Mouse (Mus musculus) left cerebral cortex, adult 8-10 months (tissue): ENCODE measurements around the gene Mfsd10. TPM values are rescaled to one million over a fixed set of nuclear protein-coding genes. Genes with fewer than 3 reads are reported as not detected.

ENCODE experiments used
- DNase-seq, 2 experiments: peaks; one replicate each; pipeline ENCODE4 v3.0.0; 2022; ENCODE audit warnings: low spot score in 2 of 2
- total RNA-seq, 4 experiments: library from RNA; stranded (reverse); gene quantifications; 2 replicates each; pipeline ENCODE4 v1.2.4; 2022

Mfsd10 gene
- 10 to 100 TPM; 38.7 to 55.0 (median 47.0) TPM for total RNA-seq

DNA sequence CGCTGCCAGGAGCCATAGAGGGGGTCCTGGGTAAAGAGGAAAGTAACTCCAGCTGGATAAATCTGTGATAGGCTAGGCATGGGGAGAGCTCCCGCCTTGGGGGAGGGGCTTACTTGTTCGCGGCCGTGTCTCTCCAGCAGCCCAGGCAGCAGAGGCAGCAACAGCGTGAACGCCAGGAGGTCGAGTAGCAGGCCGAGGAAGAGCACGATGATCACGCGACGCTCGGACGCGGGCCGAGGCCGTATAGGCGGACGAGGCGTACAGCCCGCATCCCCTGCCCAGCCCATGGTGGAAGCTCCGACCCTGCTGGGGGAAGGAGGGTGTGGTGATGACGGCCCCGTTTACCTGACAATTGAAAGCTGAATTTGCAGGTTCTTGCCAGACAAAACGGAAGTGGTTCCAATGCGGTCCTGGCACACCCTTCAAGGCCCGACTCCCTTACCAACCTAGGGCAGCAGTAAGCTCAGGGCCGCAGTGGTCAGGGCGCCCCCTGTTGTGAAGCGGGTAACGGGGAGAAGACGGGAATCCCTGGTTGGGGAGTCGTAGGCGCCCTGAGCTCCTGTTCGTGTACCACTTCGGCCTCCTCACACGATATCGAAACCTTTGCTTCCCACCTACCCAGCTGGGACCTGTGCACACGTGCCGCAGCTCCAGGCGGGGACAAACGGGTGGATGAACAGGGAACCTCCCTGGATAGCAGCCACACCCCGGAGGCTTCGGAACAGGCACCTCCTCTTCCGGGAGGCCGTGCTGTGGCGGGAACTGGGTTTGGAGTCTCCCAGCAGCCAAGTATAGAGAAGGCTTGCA lies at the start of gene Mfsd10:
Mfsd10 (minus strand) TSS at position 732 of the 807 bp plus-strand sequence.
- DNase-seq = peak; percentile 56 to 83

DNA sequence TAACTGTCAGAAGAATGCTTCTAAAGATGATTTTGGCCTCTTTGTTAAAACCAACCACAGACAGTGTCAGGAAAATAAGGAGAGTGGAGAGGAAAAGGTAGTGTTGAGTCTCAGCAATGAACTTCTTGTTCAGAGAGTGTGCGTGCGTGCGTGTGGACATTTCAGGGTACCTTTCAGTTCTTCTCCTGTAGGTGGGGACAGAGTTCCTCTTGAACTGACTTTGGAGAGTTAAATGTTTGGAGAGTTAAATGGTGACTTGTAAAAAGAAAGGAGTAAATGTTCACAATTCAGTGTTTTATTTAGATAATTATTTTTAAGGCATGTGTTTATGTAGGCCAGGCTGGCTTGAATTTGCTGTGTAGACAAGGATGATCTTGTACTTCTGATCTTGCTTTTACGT lies 33.3 kb upstream of the Mfsd10 start:
- DNase-seq = no peak

GRCm38 (mm10) chr5:34669493-34669892 lies 32.5 kb upstream of the Mfsd10 start:
- no peak for DNase-seq

GRCm38 (mm10) chr5:34663231-34663630 lies 26.2 kb upstream of the Mfsd10 start:
- DNase-seq = no peak

DNA sequence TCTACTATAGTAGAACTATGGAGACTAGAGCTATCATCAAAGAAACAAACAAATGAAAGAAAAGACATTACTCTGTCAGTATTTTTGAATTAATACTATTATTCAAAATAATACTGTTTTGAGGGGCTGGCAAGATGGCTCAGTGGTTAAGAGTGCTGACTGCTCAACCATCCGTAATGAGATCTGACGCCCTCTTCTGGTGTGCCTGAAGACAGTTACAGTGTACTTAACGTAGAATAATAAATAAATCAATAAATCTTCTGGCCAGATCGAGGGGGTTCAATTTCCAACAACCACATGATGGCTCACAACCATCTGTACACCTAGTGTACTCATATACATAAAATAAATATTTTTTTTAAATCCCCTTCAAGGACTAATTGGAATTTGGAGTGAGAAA lies 24.9 kb upstream of the Mfsd10 start:
- DNase-seq = no peak

DNA sequence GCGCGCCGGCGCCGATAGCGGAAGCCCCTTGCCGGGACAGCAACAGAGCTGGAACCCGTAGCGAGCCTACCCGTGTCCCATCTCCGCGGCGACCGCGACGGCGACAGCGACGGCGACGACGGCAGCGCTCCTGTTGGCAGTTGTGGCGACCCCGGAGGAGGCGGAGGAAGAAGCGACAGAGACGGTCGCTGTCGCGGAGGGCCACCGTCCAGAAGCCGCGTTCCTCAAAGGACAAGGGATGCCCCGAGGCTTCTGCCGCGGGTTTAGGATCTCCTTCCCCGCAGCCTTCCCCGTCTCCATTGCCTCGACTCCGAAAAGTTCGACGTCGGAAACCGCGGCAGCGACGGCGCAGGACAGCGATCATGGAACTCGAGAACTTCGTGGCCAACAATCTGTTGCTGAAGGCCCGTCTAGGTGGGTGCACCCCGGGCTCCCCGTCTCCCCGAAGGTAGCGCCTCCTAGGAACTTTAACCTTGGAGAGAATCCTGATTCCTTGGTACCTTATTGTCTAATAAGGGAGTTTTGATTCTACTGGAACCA lies 23.6 kb upstream of the Mfsd10 start:
- DNase-seq = no peak

DNA sequence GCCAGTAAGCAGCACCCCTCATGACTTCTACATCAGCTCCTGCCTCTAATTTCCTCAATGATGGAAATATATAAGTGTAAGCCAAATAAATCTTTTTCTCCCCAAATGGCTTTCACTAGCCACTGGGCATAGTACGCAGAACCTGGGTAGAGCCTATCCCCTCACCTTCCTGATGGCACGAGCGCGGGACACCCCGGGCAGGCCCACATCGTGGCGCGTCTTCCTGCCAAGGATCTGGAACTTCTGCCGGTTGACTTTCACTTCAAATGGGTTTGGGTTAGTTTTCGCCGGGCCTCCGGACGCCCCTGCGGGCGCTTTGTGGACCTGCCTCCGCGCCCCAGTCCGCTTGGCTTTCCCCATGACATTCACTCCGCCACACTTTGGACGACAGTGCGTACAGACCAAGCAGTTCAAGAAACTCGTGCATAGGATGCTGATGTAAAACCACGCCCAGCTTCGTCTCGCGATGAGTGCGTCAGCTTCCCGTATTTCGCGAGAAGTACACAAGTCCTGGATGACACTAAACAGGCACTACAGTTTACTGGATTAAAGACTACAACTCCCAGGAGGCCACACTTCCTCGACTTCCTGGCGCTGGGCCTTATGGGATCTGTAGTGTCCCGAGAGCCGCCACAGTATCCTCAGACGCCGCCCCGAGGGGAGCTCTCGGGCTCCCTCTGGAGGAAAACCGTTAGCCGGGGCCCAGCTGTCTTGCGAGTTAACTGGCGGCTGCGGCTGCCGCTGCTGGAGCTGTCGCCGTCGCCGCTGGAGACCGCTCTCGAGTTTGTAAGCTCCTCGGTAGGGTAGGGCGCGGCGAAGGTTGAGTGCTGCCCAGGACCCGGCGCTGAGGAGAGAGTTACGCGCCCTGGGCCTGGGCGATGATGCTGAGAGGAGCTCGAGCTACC lies 22.9 kb upstream of the Mfsd10 start, which contains the start of the genes Nop14 and Grk4:
Nop14 (minus strand) TSS at position 463 of the 905 bp plus-strand sequence.
Grk4 (plus strand) TSS at position 694 of the 905 bp plus-strand sequence.
- DNase-seq = peak; percentile 95 to 100

- DNase-seq = no peak
These were observed 20.5 kb upstream of the Mfsd10 start for GRCm38 (mm10) chr5:34657556-34657955.

- no peak for DNase-seq
These were observed 17.9 kb upstream of the Mfsd10 start for GRCm38 (mm10) chr5:34654881-34655280.

- no peak for DNase-seq
These were observed 15.9 kb upstream of the Mfsd10 start for GRCm38 (mm10) chr5:34652961-34653360.

DNA sequence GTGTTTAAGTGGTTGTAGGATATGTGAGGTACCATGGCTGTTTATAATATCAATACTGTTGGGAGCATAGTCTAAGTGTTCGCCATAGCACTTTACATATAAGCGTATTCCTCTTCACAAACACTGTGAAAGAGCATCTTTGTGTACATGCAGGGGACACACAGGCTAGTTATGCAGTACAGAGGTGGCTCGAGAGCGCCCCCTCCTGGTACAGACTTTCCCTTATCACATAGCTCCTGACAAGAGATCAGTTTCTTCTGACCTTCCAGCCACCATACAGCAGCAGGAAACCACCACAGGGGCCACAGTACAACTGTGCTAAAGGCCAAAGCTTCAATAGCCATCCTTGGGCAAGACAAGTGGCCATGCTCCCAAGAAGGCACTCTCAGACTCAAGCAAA lies 10.6 kb upstream of the Mfsd10 start:
- peak in 1 of 2 experiments; percentile 40 for DNase-seq

GRCm38 (mm10) chr5:34642932-34643331 lies 5.9 kb upstream of the Mfsd10 start:
- DNase-seq = peak; percentile 13 to 64

- DNase-seq = no peak
These were observed 5.0 kb upstream of the Mfsd10 start for GRCm38 (mm10) chr5:34641991-34642390.

DNA sequence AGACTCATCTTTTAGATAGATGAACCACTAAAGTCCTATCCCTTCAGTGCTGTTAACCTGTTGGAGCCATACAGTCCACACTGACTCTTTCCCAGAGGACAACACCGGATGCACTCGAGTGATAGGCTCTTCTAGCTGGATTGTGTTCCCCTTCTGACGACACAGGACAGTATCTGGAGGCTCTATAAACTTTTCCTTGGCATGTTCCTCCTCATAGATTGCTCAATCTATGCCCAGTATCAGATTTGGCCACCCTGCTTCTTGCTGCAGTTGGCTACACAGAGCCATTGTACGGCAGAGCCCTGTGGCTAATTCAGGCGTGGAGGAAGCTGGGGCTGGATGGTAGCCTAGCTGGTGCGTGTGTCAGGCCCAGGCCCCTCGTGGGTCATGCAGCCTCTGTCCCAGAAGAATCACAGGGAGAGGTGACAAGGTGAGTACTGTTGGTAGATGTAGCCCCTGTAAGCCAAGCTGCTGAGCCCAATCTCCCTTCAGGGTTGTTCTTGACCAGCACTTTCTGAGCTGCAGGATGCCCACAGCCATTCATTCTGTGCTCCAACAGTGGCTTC lies 662 bp upstream of the Mfsd10 start:
- no peak for DNase-seq

DNA sequence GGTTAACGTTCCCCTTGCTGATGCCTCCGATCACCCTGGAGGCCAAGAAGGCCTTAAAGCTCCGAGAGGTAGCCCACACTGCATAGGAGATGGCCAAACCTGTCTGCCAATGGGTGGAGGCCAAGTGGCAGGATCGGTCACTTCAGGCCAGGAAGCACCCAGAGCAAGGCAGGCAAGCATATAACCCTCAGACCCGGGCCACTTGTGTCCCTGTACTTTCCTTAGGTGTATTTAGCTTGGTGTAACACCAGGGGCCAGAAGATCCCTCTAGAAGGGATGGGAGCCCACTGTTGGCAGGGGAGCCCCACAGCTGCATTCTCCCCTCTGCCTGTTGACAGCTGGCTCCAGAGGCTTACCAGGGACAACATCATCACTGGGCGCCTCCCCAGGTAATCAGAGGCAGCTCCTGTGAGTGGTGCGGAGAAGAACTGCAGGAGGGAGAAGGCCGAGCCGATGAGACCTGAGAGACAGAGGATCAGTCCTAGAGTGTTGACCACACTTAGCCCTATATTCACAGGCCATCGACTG lies 1.3 kb downstream of the Mfsd10 start:
- peak in 1 of 2 experiments; percentile 15 for DNase-seq

GRCm38 (mm10) chr5:34634746-34635400 lies 2.1 kb downstream of the Mfsd10 start:
- no peak for DNase-seq

GRCm38 (mm10) chr5:34633641-34634040 lies 3.4 kb downstream of the Mfsd10 start:
- no peak for DNase-seq

DNA sequence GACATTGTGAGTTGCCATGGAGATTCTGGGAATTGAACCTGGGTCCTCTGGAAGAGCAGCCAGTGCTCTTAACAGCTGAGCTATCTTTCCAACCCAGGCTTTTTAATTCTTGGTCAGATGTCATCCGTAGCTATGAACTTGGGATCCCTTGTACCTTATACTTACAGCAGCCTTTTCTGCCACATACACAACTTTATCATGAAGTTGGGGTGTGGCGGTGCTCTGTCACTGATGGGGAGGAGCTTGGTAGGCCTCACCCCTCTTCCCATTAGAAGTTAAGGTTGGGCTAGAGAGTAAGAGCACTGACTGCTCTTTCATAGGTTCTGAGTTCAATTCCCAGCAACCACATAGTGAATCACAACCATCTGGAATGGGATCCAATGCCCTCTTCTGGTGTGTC lies 4.0 kb downstream of the Mfsd10 start:
- DNase-seq = no peak

- no peak for DNase-seq
These were observed 27.0 kb downstream of the Mfsd10 start for GRCm38 (mm10) chr5:34609966-34610365.

DNA sequence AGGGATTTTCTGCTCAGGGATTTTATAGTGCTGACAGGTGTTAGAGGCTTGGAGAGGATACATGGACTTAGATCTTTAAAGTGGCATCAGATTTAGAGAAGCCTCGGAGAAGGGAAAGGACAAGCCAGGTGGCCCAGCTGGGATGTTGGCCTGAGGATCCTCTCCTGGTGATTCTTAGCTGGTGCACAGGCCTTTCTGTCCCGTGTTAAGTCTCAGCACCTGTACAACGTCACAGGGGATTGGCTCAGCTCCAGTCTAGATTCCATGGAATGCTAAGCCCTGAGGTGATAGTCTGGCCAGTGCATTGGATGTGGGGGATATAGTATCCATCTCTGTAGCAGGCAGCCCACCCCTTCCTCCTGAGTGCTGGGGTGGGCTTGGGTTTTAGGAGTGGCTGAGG lies 28.8 kb downstream of the Mfsd10 start:
- DNase-seq = no peak
